22 mouse cellular contexts compared by ENCODE assay signal in genomic region chr5:141873751-141874150, GRCm38 (mm10).
DNase-seq lines count a peak whose midpoint lies in the region; ATAC-seq and TF ChIP-seq lines count a peak whose summit lies in the region.
"Had no signal": no experiment of that assay in that cellular context is flagged by ENCODE, and none has a peak within 500 bp of the region (broad histone marks: within the 10 kb centered on the region; RNA-seq: fewer than 3 reads in every experiment).

No protein-coding gene starts in this region.

- no peaks in the 10 kb centered on the region for H3K4me1 ChIP-seq in lung, embryonic 14.5 days (ENCODE audit: insufficient read depth)
- H3K4me1 ChIP-seq in ES-Bruce4 (ENCODE audit: control insufficient read depth, insufficient read depth, low read length), result no peaks in the 10 kb centered on the region
- no peaks in the 10 kb centered on the region for H3K4me1 ChIP-seq in ES-E14 (ENCODE audit: control insufficient read depth in 2 of 2, insufficient read depth in 2 of 2, low read length in 2 of 2, poor library complexity in 1 of 2)
- no peaks in the 10 kb centered on the region for H3K4me1 ChIP-seq in bone marrow, adult 2 months (ENCODE audit: control insufficient read depth, insufficient read depth, low read length)
- H3K4me1 ChIP-seq: hindbrain, embryonic 10.5 days; hindbrain, embryonic 15.5 days; liver, embryonic 13.5 days; lung, embryonic 15.5 days had no signal

- H3K4me2 ChIP-seq in lung, embryonic 14.5 days, result no peak overlapping the region
- H3K4me2 ChIP-seq: hindbrain, embryonic 15.5 days; liver, embryonic 13.5 days; lung, embryonic 15.5 days; midbrain, embryonic 11.5 days; neural tube, embryonic 13.5 days had no signal

- H3K9ac ChIP-seq in lung, embryonic 14.5 days, result no peak overlapping the region
- H3K9ac ChIP-seq in ES-Bruce4 (ENCODE audit: low read depth, poor library complexity, severe bottlenecking) (no peak overlapping the region), ES-E14 (ENCODE audit: insufficient read depth, low read depth, low read length, poor library complexity, severe bottlenecking) (no peak overlapping the region)
- H3K9ac ChIP-seq: hindbrain, embryonic 15.5 days; liver, embryonic 13.5 days; lung, embryonic 15.5 days; neural tube, embryonic 13.5 days had no signal

- in situ Hi-C loops in ES-E14 (cut with MboI; ENCODE audit: low sequenced_read_pairs in 2 of 2, unreplicated experiment in 2 of 2), result no loop called here

- H3K36me3 ChIP-seq in lung, embryonic 14.5 days (ENCODE audit: insufficient read depth), result no peaks in the 10 kb centered on the region
- H3K36me3 ChIP-seq in ES-Bruce4 (ENCODE audit: control insufficient read depth, insufficient read depth, low read length, poor library complexity, severe bottlenecking) (no peaks in the 10 kb centered on the region), ES-E14 (ENCODE audit: control insufficient read depth, insufficient read depth, low read length, poor library complexity, severe bottlenecking) (no peaks in the 10 kb centered on the region)
- H3K36me3 ChIP-seq: hindbrain, embryonic 10.5 days; hindbrain, embryonic 15.5 days; liver, embryonic 13.5 days; lung, embryonic 15.5 days; neural tube, embryonic 13.5 days had no signal

- no peaks in the 10 kb centered on the region for H3K9me3 ChIP-seq in lung, embryonic 14.5 days (ENCODE audit: low read depth, low read length)
- H3K9me3 ChIP-seq in ES-Bruce4 (replicated peaks; ENCODE audit: control insufficient read depth, insufficient read depth, low read length, poor library complexity, severe bottlenecking) (peaks cover 2% of the 10 kb centered on the region; the same call in 1 of the 2 replicates), ES-E14 (ENCODE audit: control insufficient read depth, insufficient read depth, low read depth, low read length) (no peaks in the 10 kb centered on the region)
- H3K9me3 ChIP-seq: hindbrain, embryonic 10.5 days; hindbrain, embryonic 15.5 days; lung, embryonic 15.5 days; neural tube, embryonic 13.5 days had no signal

- H3K4me3 ChIP-seq in lung, embryonic 14.5 days (ENCODE audit: low read depth, low read length), result no peak overlapping the region
- no peak overlapping the region for H3K4me3 ChIP-seq in ES-Bruce4 (ENCODE audit: low read depth, low read length)
- no peak overlapping the region for H3K4me3 ChIP-seq in ES-E14 (ENCODE audit: insufficient read depth in 1 of 2, low read depth in 1 of 2, low read length in 2 of 2, poor library complexity in 1 of 2, severe bottlenecking in 1 of 2)
- no peak overlapping the region for H3K4me3 ChIP-seq in bone marrow, adult 2 months (replicated peaks; ENCODE audit: control insufficient read depth, low read depth, low read length)
- H3K4me3 ChIP-seq: erythroblast, embryonic 14.5 days; hindbrain, embryonic 10.5 days; hindbrain, embryonic 15.5 days; liver, embryonic 13.5 days; lung, embryonic 15.5 days; neural tube, embryonic 13.5 days had no signal

- H3K27ac ChIP-seq in lung, embryonic 14.5 days (ENCODE audit: low read depth), result no peak overlapping the region
- no peak overlapping the region for H3K27ac ChIP-seq in ES-Bruce4 (ENCODE audit: insufficient read depth, low read length)
- no peak overlapping the region for H3K27ac ChIP-seq in ES-E14 (ENCODE audit: insufficient read depth, low read depth, low read length, poor library complexity, severe bottlenecking)
- H3K27ac ChIP-seq in bone marrow, adult 2 months (ENCODE audit: control insufficient read depth, insufficient read depth, low read depth, low read length, poor library complexity), result no peak overlapping the region
- H3K27ac ChIP-seq: hindbrain, embryonic 10.5 days; hindbrain, embryonic 15.5 days; liver, embryonic 13.5 days; lung, embryonic 15.5 days; neural tube, embryonic 13.5 days had no signal

- no peak for DNase-seq in lung, embryonic 14.5 days
- no peak for DNase-seq in lung, postnatal 36 days
- peak; percentile 26 for DNase-seq in ES-E14 (ENCODE audit: low read depth, low spot score)
- DNase-seq in heart, adult 9 months (ENCODE audit: low spot score in 2 of 2), result no peak
- DNase-seq in retina, embryonic 14.5 days (ENCODE audit: low spot score), result no peak
- DNase-seq: adrenal gland, postnatal 25 days; cerebellum, adult 2 months; cerebellum, postnatal 14 days; gastrocnemius, postnatal 10 days; heart, postnatal 14 days; kidney, postnatal 25 days; left cerebral cortex, postnatal 4 days; liver, embryonic 13.5 days had no signal

- TF ChIP-seq EP300 in ES-Bruce4 (IDR thresholded peaks at IDR 0.05; ENCODE audit: insufficient read depth, low read depth, low read length), result no peak

- no peak for ATAC-seq in lung, embryonic 14.5 days (ENCODE audit: insufficient read depth)
- ATAC-seq: intestine, embryonic 16.5 days had no signal

- WGBS in lung, embryonic 14.5 days, result 89% methylated on average over 11 of the region's 11 CpGs
- WGBS in bone marrow, adult 2 months, result 88% methylated on average over 11 of the region's 11 CpGs

- 0 out of 2 replicates have a peak, but pooled peaks have one; percentile 2 for TF ChIP-seq CTCF in lung, embryonic 14.5 days (IDR thresholded peaks at IDR 0.05; ENCODE audit: low read depth)
- TF ChIP-seq CTCF in ES-Bruce4 (IDR thresholded peaks at IDR 0.05; ENCODE audit: low read depth, low read length), result peak; percentile 39
- TF ChIP-seq CTCF in bone marrow, adult 2 months (IDR thresholded peaks at IDR 0.05; ENCODE audit: control insufficient read depth, insufficient read depth, low read length), result 0 out of 2 replicates have a peak, but pooled peaks have one; percentile 7

- no peak for TF ChIP-seq POLR2A in ES-Bruce4 (IDR thresholded peaks at IDR 0.05; ENCODE audit: insufficient read depth, low read length)
- TF ChIP-seq POLR2A in bone marrow, adult 2 months (IDR thresholded peaks at IDR 0.05; ENCODE audit: borderline replicate concordance, control insufficient read depth, low read depth, low read length), result no peak

- H3K27me3 ChIP-seq in lung, embryonic 14.5 days (ENCODE audit: insufficient read depth, low read length), result no peaks in the 10 kb centered on the region
- H3K27me3 ChIP-seq in ES-Bruce4 (ENCODE audit: control insufficient read depth, insufficient read depth, low read length, poor library complexity, severe bottlenecking), result no peaks in the 10 kb centered on the region
- H3K27me3 ChIP-seq: hindbrain, embryonic 15.5 days; liver, embryonic 13.5 days; lung, embryonic 15.5 days; neural tube, embryonic 13.5 days had no signal

TF ChIP-seq in ES-E14, 5 proteins besides CTCF, POLR2A, EP300 and RAD21:
- no peak for TF ChIP-seq ZNF384 (IDR thresholded peaks at IDR 0.05; ENCODE audit: low read depth, low read length)
- 0 out of 2 replicates have a peak, but pooled peaks have one; percentile 33 for TF ChIP-seq ZC3H11A (IDR thresholded peaks at IDR 0.05; ENCODE audit: borderline replicate concordance, low read depth, low read length)
